Mouse (Mus musculus): ENCODE measurements around the gene Pfkfb3. TPM values are rescaled to one million over a fixed set of nuclear protein-coding genes. Genes with fewer than 3 reads are reported as not detected.

Pfkfb3 gene
- polyA plus RNA-seq, 1 experiment from 2014 or later = 41.1 TPM

GRCm38 (mm10) chr2:11571004-11571535 is 17.2 kb upstream of the Pfkfb3 start:
- Histone ChIP-seq H3K4me1 (replicated peaks; ENCODE audit: control insufficient read depth, insufficient read depth, low read length) (no peaks in the 10 kb centered on the region), H3K9me3 (ENCODE audit: control insufficient read depth, low read length) (no peaks in the 10 kb centered on the region), H3K4me3 (replicated peaks; ENCODE audit: low read length) (no peak overlapping the region), H3K36me3 (ENCODE audit: control insufficient read depth, insufficient read depth) (no peaks in the 10 kb centered on the region), H3K27ac (ENCODE audit: low read length) (no peak overlapping the region), H3K4me2 (ENCODE audit: low read length) (no peak overlapping the region), H3K9ac (replicated peaks; ENCODE audit: low read depth, low read length) (no peak overlapping the region), H3K27me3 (replicated peaks; ENCODE audit: control insufficient read depth, insufficient read depth, low read length) (no peaks in the 10 kb centered on the region)
- no peak for ATAC-seq
- 50% methylated on average over 6 of the region's 6 CpGs for WGBS

DNA sequence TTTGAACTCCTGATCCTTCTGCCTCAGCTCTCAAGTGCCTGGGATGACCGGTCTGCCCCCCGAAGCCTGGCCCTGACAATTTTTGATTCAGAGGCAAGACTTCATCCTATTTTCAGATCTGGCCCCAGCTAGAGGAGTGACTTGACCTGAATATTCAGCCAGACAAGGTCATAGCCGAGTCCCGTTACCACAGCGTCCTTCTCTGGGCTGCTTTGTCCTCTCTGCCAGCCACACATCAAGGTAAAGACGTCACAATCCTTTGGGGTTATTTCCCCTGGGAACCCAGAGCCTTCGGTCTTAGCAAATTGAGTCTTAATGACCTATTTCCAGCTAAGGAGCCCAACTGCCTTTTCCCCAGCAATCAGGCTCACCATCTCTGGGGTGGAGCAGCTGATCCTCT is 14.6 kb upstream of the Pfkfb3 start:
- no peaks in the 10 kb centered on the region for H3K36me3 ChIP-seq (ENCODE audit: control insufficient read depth, insufficient read depth)
- 93% methylated on average over 7 of the region's 7 CpGs for WGBS
- ATAC-seq = no peak

DNA sequence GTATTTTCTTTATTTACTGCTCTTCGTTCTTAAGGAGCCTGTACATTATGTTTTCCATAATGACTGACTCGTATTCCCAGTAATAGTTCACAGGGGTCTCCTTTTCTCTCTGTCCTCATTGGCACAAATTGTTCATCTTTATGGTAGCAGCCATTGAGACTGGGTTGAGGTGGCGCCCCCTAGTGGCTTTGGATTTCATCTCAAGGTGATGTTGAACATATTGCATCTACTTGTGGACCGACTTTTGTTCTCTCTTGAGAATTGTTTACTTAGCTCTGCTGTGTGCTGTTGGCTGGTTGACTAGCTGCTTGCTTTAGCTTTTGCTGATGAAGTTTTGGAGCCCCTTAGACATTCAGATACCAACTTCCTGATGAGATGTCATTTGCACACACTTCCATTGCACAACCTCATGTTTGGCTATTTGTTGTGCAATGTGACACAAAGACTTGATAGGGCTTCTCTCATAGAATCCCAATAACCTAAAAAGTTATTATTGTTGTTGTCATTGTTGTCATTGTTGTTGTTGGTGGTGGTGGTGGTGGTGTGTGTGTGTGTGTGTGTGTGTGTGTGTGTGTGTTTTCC is 14.0 kb upstream of the Pfkfb3 start:
- Histone ChIP-seq H3K4me1 (replicated peaks; ENCODE audit: control insufficient read depth, insufficient read depth, low read length) (no peaks in the 10 kb centered on the region), H3K36me3 (ENCODE audit: control insufficient read depth, insufficient read depth) (no peaks in the 10 kb centered on the region), H3K27me3 (replicated peaks; ENCODE audit: control insufficient read depth, insufficient read depth, low read length) (no peaks in the 10 kb centered on the region), H3K4me3 (replicated peaks; ENCODE audit: low read length) (no peak overlapping the region), H3K4me2 (ENCODE audit: low read length) (no peak overlapping the region), H3K9ac (replicated peaks; ENCODE audit: low read depth, low read length) (no peak overlapping the region), H3K9me3 (ENCODE audit: control insufficient read depth, low read length) (no peaks in the 10 kb centered on the region), H3K27ac (ENCODE audit: low read length) (no peak overlapping the region)
- no peak for ATAC-seq
- 67% methylated on average over 4 of the region's 4 CpGs for WGBS

More for the DNA sequence above, 14.6 kb upstream of the Pfkfb3 start:
- no peaks in the 10 kb centered on the region for H3K4me1 ChIP-seq (replicated peaks; ENCODE audit: control insufficient read depth, insufficient read depth, low read length)
- H3K27ac ChIP-seq (ENCODE audit: low read length) = no peak overlapping the region
- H3K4me3 ChIP-seq (replicated peaks; ENCODE audit: low read length) = no peak overlapping the region
- no peak overlapping the region for H3K4me2 ChIP-seq (ENCODE audit: low read length)
- H3K9ac ChIP-seq (replicated peaks; ENCODE audit: low read depth, low read length) = no peak overlapping the region
- no peaks in the 10 kb centered on the region for H3K27me3 ChIP-seq (replicated peaks; ENCODE audit: control insufficient read depth, insufficient read depth, low read length)
- no peaks in the 10 kb centered on the region for H3K9me3 ChIP-seq (ENCODE audit: control insufficient read depth, low read length)

- H3K4me2 ChIP-seq (ENCODE audit: low read length) = no peak overlapping the region
- H3K9me3 ChIP-seq (ENCODE audit: control insufficient read depth, low read length) = no peaks in the 10 kb centered on the region
- no peaks in the 10 kb centered on the region for H3K27me3 ChIP-seq (replicated peaks; ENCODE audit: control insufficient read depth, insufficient read depth, low read length)
- H3K36me3 ChIP-seq (ENCODE audit: control insufficient read depth, insufficient read depth) = no peaks in the 10 kb centered on the region
- H3K9ac ChIP-seq (replicated peaks; ENCODE audit: low read depth, low read length) = no peak overlapping the region
- H3K4me1 ChIP-seq (replicated peaks; ENCODE audit: control insufficient read depth, insufficient read depth, low read length) = no peaks in the 10 kb centered on the region
- H3K27ac ChIP-seq (ENCODE audit: low read length) = no peak overlapping the region
- H3K4me3 ChIP-seq (replicated peaks; ENCODE audit: low read length) = no peak overlapping the region
- no peak for ATAC-seq
- WGBS = 94% methylated on average over 3 of the region's 3 CpGs
These were observed 13.0 kb upstream of the Pfkfb3 start for GRCm38 (mm10) chr2:11566898-11567297.

- Histone ChIP-seq H3K4me1 (replicated peaks; ENCODE audit: control insufficient read depth, insufficient read depth, low read length) (no peaks in the 10 kb centered on the region), H3K9me3 (ENCODE audit: control insufficient read depth, low read length) (no peaks in the 10 kb centered on the region), H3K9ac (replicated peaks; ENCODE audit: low read depth, low read length) (no peak overlapping the region), H3K27me3 (replicated peaks; ENCODE audit: control insufficient read depth, insufficient read depth, low read length) (no peaks in the 10 kb centered on the region), H3K4me3 (replicated peaks; ENCODE audit: low read length) (no peak overlapping the region), H3K4me2 (ENCODE audit: low read length) (no peak overlapping the region), H3K27ac (ENCODE audit: low read length) (no peak overlapping the region), H3K36me3 (ENCODE audit: control insufficient read depth, insufficient read depth) (no peaks in the 10 kb centered on the region)
- WGBS = 70% methylated on average over 7 of the region's 7 CpGs
- ATAC-seq = no peak
These were observed 12.4 kb upstream of the Pfkfb3 start for GRCm38 (mm10) chr2:11566241-11566640.

DNA sequence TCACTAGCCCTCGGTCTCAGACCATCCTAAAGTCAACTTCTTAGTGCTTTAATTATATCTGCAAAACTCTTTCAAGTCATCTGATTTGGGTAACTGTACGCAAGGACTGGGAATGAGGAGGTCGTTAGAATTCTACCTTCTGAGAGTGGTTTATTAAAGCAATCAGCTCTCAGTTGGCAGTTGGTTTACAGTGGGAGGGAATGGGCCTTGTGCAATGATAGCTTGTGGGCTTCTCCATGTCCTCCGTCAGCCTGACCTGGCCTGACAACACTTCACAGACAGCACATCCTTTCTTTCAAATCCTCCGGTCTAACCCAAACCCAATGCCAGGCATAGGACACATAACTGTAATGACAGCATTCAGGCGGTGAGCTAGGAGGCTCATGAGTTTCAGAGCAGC is 10.9 kb upstream of the Pfkfb3 start:
- no peaks in the 10 kb centered on the region for H3K36me3 ChIP-seq (ENCODE audit: control insufficient read depth, insufficient read depth)
- no peaks in the 10 kb centered on the region for H3K4me1 ChIP-seq (replicated peaks; ENCODE audit: control insufficient read depth, insufficient read depth, low read length)
- no peak for ATAC-seq
- H3K4me2 ChIP-seq (ENCODE audit: low read length) = no peak overlapping the region
- H3K9ac ChIP-seq (replicated peaks; ENCODE audit: low read depth, low read length) = no peak overlapping the region
- H3K27ac ChIP-seq (ENCODE audit: low read length) = no peak overlapping the region
- no peaks in the 10 kb centered on the region for H3K27me3 ChIP-seq (replicated peaks; ENCODE audit: control insufficient read depth, insufficient read depth, low read length)
- H3K9me3 ChIP-seq (ENCODE audit: control insufficient read depth, low read length) = no peaks in the 10 kb centered on the region
- no peak overlapping the region for H3K4me3 ChIP-seq (replicated peaks; ENCODE audit: low read length)
- 87% methylated on average over 6 of the region's 6 CpGs for WGBS

DNA sequence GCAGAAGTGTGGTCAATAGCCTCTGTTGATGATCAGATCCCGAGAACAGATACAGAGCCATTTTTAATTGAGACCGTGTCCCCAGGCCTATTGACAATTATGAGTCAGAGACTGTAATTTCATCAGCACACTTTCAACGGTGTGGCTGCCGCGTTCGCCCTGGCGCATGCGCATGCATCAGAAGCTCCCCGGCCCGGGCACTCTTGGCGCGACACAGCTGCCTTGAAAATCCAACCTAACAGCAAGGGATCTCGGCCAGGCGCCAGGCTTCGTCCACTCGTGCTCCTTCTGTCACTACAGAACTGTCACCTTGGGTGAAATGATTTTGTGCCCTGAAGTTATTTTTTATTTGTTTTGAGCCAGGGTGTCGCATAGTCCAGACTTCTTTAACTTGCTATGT is 9.4 kb upstream of the Pfkfb3 start:
- H3K27ac ChIP-seq (ENCODE audit: low read length) = no peak overlapping the region
- no peak for ATAC-seq
- 95% methylated on average over 17 of the region's 17 CpGs for WGBS
- H3K27me3 ChIP-seq (replicated peaks; ENCODE audit: control insufficient read depth, insufficient read depth, low read length) = no peaks in the 10 kb centered on the region
- H3K4me1 ChIP-seq (replicated peaks; ENCODE audit: control insufficient read depth, insufficient read depth, low read length) = no peaks in the 10 kb centered on the region
- no peak overlapping the region for H3K9ac ChIP-seq (replicated peaks; ENCODE audit: low read depth, low read length)
- no peaks in the 10 kb centered on the region for H3K36me3 ChIP-seq (ENCODE audit: control insufficient read depth, insufficient read depth)
- no peak overlapping the region for H3K4me3 ChIP-seq (replicated peaks; ENCODE audit: low read length)
- H3K4me2 ChIP-seq (ENCODE audit: low read length) = no peak overlapping the region
- H3K9me3 ChIP-seq (ENCODE audit: control insufficient read depth, low read length) = no peaks in the 10 kb centered on the region

GRCm38 (mm10) chr2:11558654-11559053 is 4.8 kb upstream of the Pfkfb3 start:
- H3K36me3 ChIP-seq (ENCODE audit: control insufficient read depth, insufficient read depth) = no peaks in the 10 kb centered on the region
- H3K27me3 ChIP-seq (replicated peaks; ENCODE audit: control insufficient read depth, insufficient read depth, low read length) = peaks cover 7% of the 10 kb centered on the region
- H3K9ac ChIP-seq (replicated peaks; ENCODE audit: low read depth, low read length) = no peak overlapping the region
- H3K27ac ChIP-seq (ENCODE audit: low read length) = no peak overlapping the region
- H3K4me3 ChIP-seq (replicated peaks; ENCODE audit: low read length) = no peak overlapping the region
- no peak overlapping the region for H3K4me2 ChIP-seq (ENCODE audit: low read length)
- H3K9me3 ChIP-seq (ENCODE audit: control insufficient read depth, low read length) = no peaks in the 10 kb centered on the region
- WGBS = 86% methylated on average over 7 of the region's 7 CpGs
- H3K4me1 ChIP-seq (replicated peaks; ENCODE audit: control insufficient read depth, insufficient read depth, low read length) = peaks cover 5% of the 10 kb centered on the region
- ATAC-seq = no peak

GRCm38 (mm10) chr2:11557244-11557643 is 3.4 kb upstream of the Pfkfb3 start:
- no peak for ATAC-seq
- H3K4me3 ChIP-seq (replicated peaks; ENCODE audit: low read length) = no peak overlapping the region
- WGBS = 42% methylated on average over 3 of the region's 3 CpGs
- H3K4me2 ChIP-seq (ENCODE audit: low read length) = no peak overlapping the region
- H3K4me1 ChIP-seq (replicated peaks; ENCODE audit: control insufficient read depth, insufficient read depth, low read length) = peaks cover 12% of the 10 kb centered on the region
- H3K9ac ChIP-seq (replicated peaks; ENCODE audit: low read depth, low read length) = no peak overlapping the region
- H3K27ac ChIP-seq (ENCODE audit: low read length) = no peak overlapping the region
- no peaks in the 10 kb centered on the region for H3K9me3 ChIP-seq (ENCODE audit: control insufficient read depth, low read length)
- H3K36me3 ChIP-seq (ENCODE audit: control insufficient read depth, insufficient read depth) = no peaks in the 10 kb centered on the region
- peaks cover 12% of the 10 kb centered on the region for H3K27me3 ChIP-seq (replicated peaks; ENCODE audit: control insufficient read depth, insufficient read depth, low read length)

DNA sequence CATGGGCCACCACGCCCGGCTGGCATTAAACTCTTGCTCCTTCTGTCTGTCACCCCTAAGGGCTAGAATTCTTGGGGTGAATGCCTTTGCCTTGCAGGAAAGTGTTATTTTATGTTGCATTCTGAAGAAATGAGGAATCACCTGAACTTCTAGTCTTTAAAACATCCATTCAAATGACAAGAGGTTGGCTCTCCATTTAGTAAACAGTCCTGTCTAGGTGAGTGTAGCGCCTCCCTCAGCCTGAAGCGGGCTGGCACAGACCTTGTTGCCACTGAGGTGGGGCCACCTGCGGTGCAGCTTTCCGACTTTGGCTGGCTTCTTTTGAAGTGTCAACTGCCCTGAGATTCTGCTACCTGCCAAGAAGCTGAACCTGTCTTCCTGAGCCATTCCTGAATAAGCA is 1.4 kb upstream of the Pfkfb3 start:
- no peak for ATAC-seq
- no peaks in the 10 kb centered on the region for H3K9me3 ChIP-seq (ENCODE audit: control insufficient read depth, low read length)
- no peak overlapping the region for H3K9ac ChIP-seq (replicated peaks; ENCODE audit: low read depth, low read length)
- peaks cover 12% of the 10 kb centered on the region for H3K4me1 ChIP-seq (replicated peaks; ENCODE audit: control insufficient read depth, insufficient read depth, low read length)
- WGBS = 58% methylated on average over 6 of the region's 6 CpGs
- no peaks in the 10 kb centered on the region for H3K36me3 ChIP-seq (ENCODE audit: control insufficient read depth, insufficient read depth)
- peaks cover 12% of the 10 kb centered on the region for H3K27me3 ChIP-seq (replicated peaks; ENCODE audit: control insufficient read depth, insufficient read depth, low read length)
- no peak overlapping the region for H3K27ac ChIP-seq (ENCODE audit: low read length)
- H3K4me3 ChIP-seq (replicated peaks; ENCODE audit: low read length) = no peak overlapping the region
- no peak overlapping the region for H3K4me2 ChIP-seq (ENCODE audit: low read length)

Data from forebrain, embryonic 16.5 days (tissue).